Mouse (Mus musculus) thymus, postnatal 36 days (tissue): Measurements from ENCODE around the gene Kcnh8.

Experiments used
- DNase-seq, 2 experiments: peaks; one replicate each; pipeline ENCODE4 v3.0.0; 2022; ENCODE audit warnings: mixed read lengths in 2 of 2

Gene Kcnh8

GRCm38 (mm10) chr17:52829678-52830077 lies 227.2 kb downstream of the Kcnh8 start:
- DNase-seq: no peak

- no peak for DNase-seq
Observed at GRCm38 (mm10) chr17:52873195-52873594, 270.7 kb downstream of the Kcnh8 start.

DNA sequence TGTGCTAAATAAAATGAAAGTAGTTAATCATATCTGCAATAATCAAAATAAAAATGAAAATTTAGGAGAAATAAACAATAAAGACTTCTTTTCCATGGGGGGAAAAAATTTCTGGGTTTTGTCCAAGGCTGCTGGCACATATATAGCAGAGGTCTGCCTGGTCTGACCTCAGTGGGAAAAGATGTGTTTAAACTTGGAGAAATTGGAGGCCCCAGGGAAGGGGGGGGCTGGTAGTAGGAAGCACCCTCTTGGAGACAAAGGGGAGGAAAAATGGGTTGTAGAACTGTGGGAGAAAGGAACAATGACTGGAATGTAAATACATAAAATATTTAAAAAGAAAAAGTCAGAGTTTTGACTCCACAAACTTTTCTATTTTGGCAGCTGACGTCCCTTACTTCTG lies 276.5 kb downstream of the Kcnh8 start:
- no peak for DNase-seq

GRCm38 (mm10) chr17:52880051-52880450 lies 277.5 kb downstream of the Kcnh8 start:
- DNase-seq: no peak

DNA sequence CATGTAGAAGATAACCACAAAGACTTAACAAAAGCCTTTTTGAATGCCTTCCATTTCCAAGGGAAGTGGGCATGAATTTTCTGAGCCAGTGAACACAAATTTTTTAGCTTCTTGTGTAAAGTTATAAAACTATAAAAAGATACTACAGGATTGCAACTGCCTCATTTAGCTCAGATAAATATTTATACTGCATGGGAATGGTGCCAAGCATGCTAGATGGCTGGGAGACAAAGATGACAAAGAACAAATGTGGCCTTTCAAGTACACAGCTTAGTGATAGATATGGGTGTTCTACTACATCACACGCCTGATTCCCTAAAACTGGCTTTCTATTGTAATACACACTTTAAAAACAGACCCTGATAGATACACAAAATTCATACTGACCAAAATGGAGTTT lies 282.7 kb downstream of the Kcnh8 start:
- DNase-seq: no peak

DNA sequence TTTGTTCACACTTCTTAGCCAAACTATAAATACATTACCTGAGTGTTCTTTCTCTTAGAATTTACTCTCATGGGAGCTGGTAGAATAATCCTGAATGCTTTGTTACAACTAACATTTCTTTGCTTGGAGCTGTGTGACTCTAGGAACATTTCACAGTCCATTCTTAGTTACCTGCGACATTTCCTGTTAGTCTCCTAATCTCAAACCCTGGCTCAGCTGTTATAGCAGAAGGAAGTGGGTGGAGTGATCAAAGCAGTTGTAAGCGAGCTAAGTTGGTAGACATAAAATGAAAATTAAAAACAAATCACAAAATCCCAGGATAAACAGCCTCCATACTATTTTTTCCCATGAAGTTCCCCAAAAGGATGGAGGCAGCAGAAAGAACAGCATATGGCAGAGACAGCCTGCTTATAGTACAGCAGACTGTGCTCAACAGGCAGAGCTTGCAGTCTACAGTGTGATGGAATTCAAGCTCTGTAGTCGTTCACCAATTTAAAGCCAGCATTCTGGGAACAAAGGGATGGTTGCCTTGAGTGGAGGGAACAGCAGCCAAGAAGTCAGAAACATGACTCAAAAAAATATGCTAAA lies 318.1 kb downstream of the Kcnh8 start:
- DNase-seq: no peak

DNA sequence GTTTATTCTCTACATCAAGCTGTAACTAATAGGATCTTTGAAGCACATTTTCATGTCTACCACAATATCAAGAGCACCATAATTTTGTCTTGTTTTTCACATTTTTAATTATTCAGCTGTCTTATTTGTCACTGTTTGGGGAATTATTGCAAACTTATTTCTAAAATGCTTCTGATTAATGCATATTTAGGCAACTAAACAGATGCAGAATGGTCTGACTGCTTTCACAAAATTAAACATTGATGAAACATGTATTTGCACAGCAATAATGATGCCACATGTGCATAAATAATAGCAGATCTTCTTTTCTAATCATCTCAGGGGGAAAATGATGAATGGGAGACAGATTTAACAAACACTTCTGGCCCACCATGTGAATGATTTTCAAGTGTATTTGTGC lies 341.5 kb downstream of the Kcnh8 start:
- DNase-seq: no peak

DNA sequence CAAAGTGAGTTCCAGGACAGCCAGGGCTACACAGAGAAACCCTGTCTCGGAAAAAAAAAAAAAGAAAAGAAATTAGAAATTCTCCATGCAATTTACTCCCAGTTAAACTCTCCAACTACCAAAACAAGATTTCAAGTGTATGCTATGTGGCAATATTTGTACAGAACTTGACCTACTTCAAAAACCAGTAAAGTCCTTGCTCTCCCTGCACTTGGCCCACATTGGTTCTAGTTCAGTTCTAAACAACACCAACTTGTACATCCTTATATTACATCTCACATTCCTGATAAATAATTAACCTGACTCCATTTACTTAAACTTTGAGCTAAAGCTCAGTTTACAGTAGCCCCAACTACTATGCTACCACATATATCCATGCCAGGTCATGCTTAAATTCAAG lies 370.2 kb downstream of the Kcnh8 start:
- no peak for DNase-seq

GRCm38 (mm10) chr17:52980958-52981357 lies 378.4 kb downstream of the Kcnh8 start:
- DNase-seq: no peak
